Mouse (Mus musculus) liver, postnatal 0 days (tissue): ENCODE measurements around the gene Atp2b2. TPM values are rescaled to one million over a fixed set of nuclear protein-coding genes. Genes with fewer than 3 reads are reported as not detected.
A peak's percentile ranks its signal among the peaks of the same experiment; 100 is the strongest.

Experiments used
- ATAC-seq: fragments of 200-750 bp; cut with Nextera tagmentation; 2 replicates; pipeline ENCODE4 v1.8.0; 2017; ENCODE audit warnings: mild to moderate bottlenecking, moderate library complexity
- DNase-seq: peaks from one replicate; pipeline ENCODE4 v3.0.0-alpha.2; 2016
- H3K27ac ChIP-seq: fragments of 300-500 bp; sonication (generic); 2 replicates; pipeline ENCODE4 v1.5.1; 2014; ENCODE audit warnings: antibody characterized with exemption, moderate library complexity, mild to moderate bottlenecking, low read depth
- H3K27me3 ChIP-seq: fragments of 300-500 bp; sonication (generic); 2 replicates; pipeline ENCODE4 v1.6.1; 2014; ENCODE audit warnings: low read length, control low read depth, mixed read lengths; ENCODE audit not compliant: insufficient read depth
- H3K36me3 ChIP-seq: fragments of 300-500 bp; sonication (generic); replicated peaks from 2 replicates; pipeline ENCODE4 v1.6.1; 2014; ENCODE audit warnings: mild to moderate bottlenecking, control low read depth, low read length, moderate library complexity, mixed read lengths; ENCODE audit not compliant: insufficient read depth
- H3K4me1 ChIP-seq: fragments of 300-500 bp; sonication (generic); 2 replicates; pipeline ENCODE4 v1.6.1; 2014; ENCODE audit warnings: antibody characterized with exemption, mild to moderate bottlenecking, control low read depth; ENCODE audit not compliant: insufficient read depth
- H3K4me2 ChIP-seq: fragments of 300-500 bp; sonication (generic); 2 replicates; pipeline ENCODE4 v1.6.1; 2014; ENCODE audit warnings: low read depth, mild to moderate bottlenecking, low read length, moderate library complexity, mixed read lengths
- H3K4me3 ChIP-seq: fragments of 300-500 bp; sonication (generic); 2 replicates; pipeline ENCODE4 v1.5.1; 2014; ENCODE audit warnings: low read depth, low read length
- H3K9ac ChIP-seq: fragments of 300-500 bp; sonication (generic); replicated peaks from 2 replicates; pipeline ENCODE4 v1.6.1; 2014; ENCODE audit warnings: mild to moderate bottlenecking, moderate library complexity
- H3K9me3 ChIP-seq: fragments of 300-500 bp; sonication (generic); 2 replicates; pipeline ENCODE4 v1.6.1; 2016; ENCODE audit warnings: mild to moderate bottlenecking, control low read depth, low read length, mixed read lengths
- CTCF ChIP-seq: sonication (generic); IDR thresholded peaks from 2 replicates; pipeline ENCODE4 v1.5.1; 2016; ENCODE audit warnings: antibody characterized with exemption, low read depth
- EP300 ChIP-seq: IDR thresholded peaks from 2 replicates; pipeline ENCODE4 v1.6.1; 2016; ENCODE audit warnings: antibody characterized with exemption, low read depth, mild to moderate bottlenecking
- WGBS: fragments of 180-500 bp; shearing (Covaris S2); extraction: QIAGEN DNeasy Blood & Tissue Kit; methylation state at CpG from one replicate; pipeline ENCODE4 v1.1.7; 2014; ENCODE audit not compliant: insufficient replicate concordance; 5-methylcytosine and 5-hydroxymethylcytosine counted together
- polyA plus RNA-seq: library from polyadenylated mRNA; unstranded; fragments of >200 nt; fragmentation: Nextera tagmentation; extraction: Ambion mirVana; gene quantifications from 2 replicates; pipeline ENCODE4 v1.2.1, GENCODE M21; 2015

Atp2b2 gene
- polyA plus RNA-seq, 1 experiment from 2014 or later: 0.41 TPM

- DNase-seq: no peak
- no peaks in the 10 kb centered on the region for H3K4me1 ChIP-seq
- WGBS: 69% methylated on average over 1 of the region's 1 CpGs
- no peak for ATAC-seq
- TF ChIP-seq EP300: no peak
- TF ChIP-seq CTCF: no peak
- H3K27ac ChIP-seq: no peak overlapping the region
- no peaks in the 10 kb centered on the region for H3K36me3 ChIP-seq
- no peaks in the 10 kb centered on the region for H3K9me3 ChIP-seq
- no peaks in the 10 kb centered on the region for H3K27me3 ChIP-seq
- no peak overlapping the region for H3K4me3 ChIP-seq
- H3K9ac ChIP-seq: no peak overlapping the region
- H3K4me2 ChIP-seq: no peak overlapping the region
Observed at GRCm38 (mm10) chr6:113856095-113856646, 186.2 kb downstream of the Atp2b2 start.

DNA sequence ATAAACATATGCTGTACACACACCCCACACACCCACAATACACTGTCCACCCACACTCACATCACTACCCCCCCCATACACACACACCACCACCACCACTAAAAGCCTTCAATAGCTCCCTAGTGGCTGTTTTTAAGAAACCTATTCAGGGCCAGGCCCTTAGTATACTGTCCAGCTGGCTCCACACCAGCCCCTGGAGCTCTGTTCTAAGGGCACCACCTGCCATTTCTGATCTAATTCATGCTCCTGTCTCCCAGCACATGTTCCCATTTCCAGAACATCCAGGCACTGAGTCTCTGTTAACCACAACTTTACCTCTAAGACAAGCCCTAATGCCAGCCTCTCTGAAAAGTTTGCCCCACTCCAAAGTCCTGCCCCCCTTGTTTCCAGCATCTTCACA, 186.8 kb downstream of the Atp2b2 start:
- Histone ChIP-seq H3K4me1 (no peaks in the 10 kb centered on the region), H3K4me3 (no peak overlapping the region), H3K36me3 (no peaks in the 10 kb centered on the region), H3K4me2 (no peak overlapping the region), H3K9ac (no peak overlapping the region), H3K27ac (no peak overlapping the region), H3K27me3 (no peaks in the 10 kb centered on the region), H3K9me3 (no peaks in the 10 kb centered on the region)
- TF ChIP-seq EP300 (no peak), CTCF (no peak)
- ATAC-seq (no peak), DNase-seq (no peak)

DNA sequence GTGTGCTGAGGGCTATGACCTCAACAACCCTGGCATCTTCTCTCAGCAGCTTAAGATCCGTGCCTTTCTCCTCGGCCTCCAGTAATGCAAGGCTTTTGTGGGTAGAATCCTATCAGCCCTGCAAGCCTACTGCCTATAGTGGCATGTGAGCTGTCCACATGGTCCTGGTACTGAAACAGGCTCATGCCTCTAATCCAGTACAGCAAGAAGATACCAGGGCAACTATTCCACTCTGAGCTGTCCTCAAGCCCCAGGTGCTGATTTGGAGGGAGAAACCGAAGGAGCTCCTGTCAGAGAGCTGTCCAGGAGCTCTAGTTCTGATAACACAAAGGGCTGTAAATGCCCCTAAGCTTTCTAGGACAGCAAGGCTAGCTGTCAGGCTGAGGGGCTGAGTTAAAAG, 190.1 kb downstream of the Atp2b2 start:
- Histone ChIP-seq H3K4me1 (no peaks in the 10 kb centered on the region), H3K4me3 (no peak overlapping the region), H3K9me3 (no peaks in the 10 kb centered on the region), H3K4me2 (no peak overlapping the region), H3K27ac (no peak overlapping the region), H3K36me3 (no peaks in the 10 kb centered on the region), H3K9ac (no peak overlapping the region), H3K27me3 (no peaks in the 10 kb centered on the region)
- TF ChIP-seq CTCF (no peak), EP300 (no peak)
- ATAC-seq: peak; percentile 76
- peak; percentile 77 for DNase-seq
- 22% methylated on average over 3 of the region's 3 CpGs for WGBS

GRCm38 (mm10) chr6:113849819-113850218, 192.6 kb downstream of the Atp2b2 start:
- H3K9me3 ChIP-seq: no peaks in the 10 kb centered on the region
- no peak overlapping the region for H3K4me3 ChIP-seq
- TF ChIP-seq CTCF: no peak
- TF ChIP-seq EP300: no peak
- H3K9ac ChIP-seq: no peak overlapping the region
- H3K4me2 ChIP-seq: no peak overlapping the region
- no peak overlapping the region for H3K27ac ChIP-seq
- 40% methylated on average over 3 of the region's 3 CpGs for WGBS
- no peak for ATAC-seq
- no peak for DNase-seq
- H3K4me1 ChIP-seq: no peaks in the 10 kb centered on the region
- no peaks in the 10 kb centered on the region for H3K27me3 ChIP-seq
- no peaks in the 10 kb centered on the region for H3K36me3 ChIP-seq

DNA sequence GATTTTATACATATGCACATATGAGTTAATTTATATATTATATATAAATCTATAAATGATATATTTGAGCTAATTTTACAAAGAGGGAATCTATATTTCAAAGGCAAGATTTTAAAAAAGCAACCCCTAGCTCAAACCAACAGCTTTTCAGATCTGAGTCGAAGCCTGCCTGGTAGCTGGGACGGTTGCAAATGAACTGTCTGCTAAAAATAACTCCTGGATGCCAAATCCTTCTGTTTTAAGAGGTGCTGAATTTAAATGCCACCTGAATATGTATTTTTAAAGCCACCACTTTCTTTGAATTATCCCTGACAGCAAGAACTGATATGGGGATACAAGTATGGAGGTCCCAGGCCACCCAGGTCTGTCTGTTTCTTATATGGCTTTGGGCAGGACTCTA, 193.8 kb downstream of the Atp2b2 start:
- H3K4me3 ChIP-seq: no peak overlapping the region
- no peak overlapping the region for H3K27ac ChIP-seq
- H3K4me1 ChIP-seq: no peaks in the 10 kb centered on the region
- H3K27me3 ChIP-seq: no peaks in the 10 kb centered on the region
- ATAC-seq: no peak
- no peaks in the 10 kb centered on the region for H3K36me3 ChIP-seq
- no peaks in the 10 kb centered on the region for H3K9me3 ChIP-seq
- no peak for DNase-seq
- TF ChIP-seq CTCF (no peak), EP300 (no peak)
- 63% methylated on average over 2 of the region's 2 CpGs for WGBS
- no peak overlapping the region for H3K4me2 ChIP-seq
- no peak overlapping the region for H3K9ac ChIP-seq

DNA sequence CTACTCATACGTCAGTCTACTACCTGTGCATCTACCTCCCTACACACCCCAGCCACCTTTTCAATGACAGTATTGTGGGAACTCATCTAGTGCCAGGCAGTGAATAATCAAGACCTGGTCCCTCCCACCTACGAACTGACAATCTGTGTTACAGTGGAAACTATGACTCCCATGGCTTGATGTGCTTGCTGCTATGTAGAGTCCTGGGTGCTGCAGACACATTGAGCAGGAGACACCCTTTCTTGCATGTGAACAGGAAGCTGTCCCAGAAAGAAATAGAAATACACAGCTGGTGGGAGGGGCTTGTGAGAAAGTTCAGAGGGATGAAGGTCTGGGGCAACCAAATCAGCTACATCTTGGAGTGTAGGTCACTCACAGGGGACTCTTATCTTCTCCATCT, 195.3 kb downstream of the Atp2b2 start:
- no peaks in the 10 kb centered on the region for H3K9me3 ChIP-seq
- TF ChIP-seq CTCF: no peak
- no peak for TF ChIP-seq EP300
- DNase-seq (no peak), ATAC-seq (no peak)
- no peaks in the 10 kb centered on the region for H3K36me3 ChIP-seq
- no peaks in the 10 kb centered on the region for H3K4me1 ChIP-seq
- H3K27me3 ChIP-seq: no peaks in the 10 kb centered on the region
- WGBS: 79% methylated on average over 2 of the region's 2 CpGs
- H3K9ac ChIP-seq: no peak overlapping the region
- H3K27ac ChIP-seq: no peak overlapping the region
- no peak overlapping the region for H3K4me3 ChIP-seq
- no peak overlapping the region for H3K4me2 ChIP-seq

DNA sequence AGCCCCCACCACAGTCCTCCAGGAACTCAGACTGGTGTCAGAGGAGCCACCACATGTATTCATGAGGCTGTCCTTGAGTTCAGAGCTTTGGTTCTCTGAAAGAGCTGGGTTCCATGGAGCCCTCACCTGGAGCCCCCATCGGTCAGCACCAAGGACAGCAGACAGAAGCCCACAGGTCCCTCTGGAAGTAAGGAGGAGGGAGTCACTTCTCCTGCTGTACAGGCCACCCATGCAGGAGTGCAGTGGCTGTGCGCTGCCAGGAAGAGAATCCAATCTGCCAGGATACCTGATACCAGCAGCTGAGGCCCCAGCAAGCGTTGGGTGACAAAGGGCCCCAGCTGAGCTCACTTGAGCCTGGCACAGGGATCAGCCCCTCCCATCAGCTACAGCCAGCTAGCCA, 199.2 kb downstream of the Atp2b2 start:
- Histone ChIP-seq H3K36me3 (no peaks in the 10 kb centered on the region), H3K4me2 (no peak overlapping the region), H3K4me1 (no peaks in the 10 kb centered on the region), H3K27ac (no peak overlapping the region), H3K9me3 (no peaks in the 10 kb centered on the region), H3K27me3 (no peaks in the 10 kb centered on the region), H3K9ac (no peak overlapping the region), H3K4me3 (no peak overlapping the region)
- no peak for DNase-seq
- 19% methylated on average over 3 of the region's 3 CpGs for WGBS
- ATAC-seq: no peak
- TF ChIP-seq CTCF: no peak
- TF ChIP-seq EP300: no peak
